Mouse (Mus musculus): ENCODE measurements at regions not wholly inside any gene's neighbourhood (a gene's known extent, or its start where the extent isn't known, plus 50 kb on each side); places are given as distances from the start of the nearest gene placed in this dataset.

DNA sequence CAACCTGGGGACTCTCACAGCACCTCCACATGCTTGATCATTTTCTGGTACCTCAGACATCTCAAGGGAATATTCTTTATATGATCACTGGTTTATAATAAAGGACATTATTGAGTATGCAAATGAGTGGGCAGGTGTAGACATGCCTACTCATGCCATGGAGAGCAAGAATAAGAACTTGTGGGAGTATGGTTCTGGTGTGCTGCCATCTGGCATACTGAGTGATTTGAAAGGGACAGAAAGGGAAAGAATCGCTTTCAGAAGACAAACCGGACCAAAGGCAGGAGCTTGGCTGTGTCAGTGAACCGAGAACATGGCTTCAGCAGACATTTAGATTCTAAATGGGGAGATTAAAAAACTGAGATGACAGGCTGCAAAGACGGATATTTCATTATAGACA is 276.9 kb upstream of the Tgfbr2 start:
- TF ChIP-seq MAFK (IDR thresholded peaks at IDR 0.05; ENCODE audit: insufficient read depth, low read depth, low read length) (no peak), CHD2 (IDR thresholded peaks at IDR 0.05; ENCODE audit: low read depth, low read length) (no peak), ZNF384 (IDR thresholded peaks at IDR 0.05; ENCODE audit: low read depth, low read length) (no peak), ZC3H11A (IDR thresholded peaks at IDR 0.05; ENCODE audit: borderline replicate concordance, low read depth, low read length) (no peak), HCFC1 (IDR thresholded peaks at IDR 0.05; ENCODE audit: borderline replicate concordance, insufficient read depth, low read length) (no peak)
